Mouse (Mus musculus): ENCODE results near the gene Tnf. TPM values are rescaled to one million over a fixed set of nuclear protein-coding genes. Genes with fewer than 3 reads are reported as not detected.

Gene Tnf
- polyA plus RNA-seq, 1 experiment: 1.8 TPM

GRCm38 (mm10) chr17:35186681-35187080, 15.1 kb downstream of the Tnf start:
- Histone ChIP-seq H3K4me3 (ENCODE audit: low read depth, low read length) (peak overlapping the region; percentile 33), H3K36me3 (ENCODE audit: control insufficient read depth, insufficient read depth, low read length) (no peaks in the 10 kb centered on the region), H3K4me1 (ENCODE audit: control insufficient read depth, insufficient read depth, insufficient read length, low read length) (no peaks in the 10 kb centered on the region; the same call in none of the 2 replicates), H3K27me3 (ENCODE audit: control insufficient read depth, insufficient read depth, low read length) (no peaks in the 10 kb centered on the region), H3K27ac (ENCODE audit: insufficient read depth, low read depth, low read length) (peak overlapping the region; percentile 19; the same call in 1 of the 2 replicates)
- TF ChIP-seq POLR2A (IDR thresholded peaks at IDR 0.05; ENCODE audit: low read depth, low read length) (no peak; the same call in 1 of the 2 replicates), CTCF (IDR thresholded peaks at IDR 0.05; ENCODE audit: extremely low read depth, insufficient read length, insufficient replicate concordance, low read depth, low read length) (no peak)
- 6% methylated on average over 4 of the region's 4 CpGs for WGBS

GRCm38 (mm10) chr17:35185639-35186611, 15.9 kb downstream of the Tnf start:
- no peaks in the 10 kb centered on the region; the same call in none of the 2 replicates for H3K4me1 ChIP-seq (ENCODE audit: control insufficient read depth, insufficient read depth, insufficient read length, low read length)
- 3% methylated on average over 18 of the region's 18 CpGs for WGBS

GRCm38 (mm10) chr17:35180093-35180492, 21.7 kb downstream of the Tnf start:
- Histone ChIP-seq H3K27ac (ENCODE audit: insufficient read depth, low read depth, low read length) (no peak overlapping the region), H3K36me3 (ENCODE audit: control insufficient read depth, insufficient read depth, low read length) (no peaks in the 10 kb centered on the region), H3K4me1 (ENCODE audit: control insufficient read depth, insufficient read depth, insufficient read length, low read length) (no peaks in the 10 kb centered on the region), H3K4me3 (ENCODE audit: low read depth, low read length) (no peak overlapping the region), H3K27me3 (ENCODE audit: control insufficient read depth, insufficient read depth, low read length) (no peaks in the 10 kb centered on the region)
- TF ChIP-seq CTCF (IDR thresholded peaks at IDR 0.05; ENCODE audit: extremely low read depth, insufficient read length, insufficient replicate concordance, low read depth, low read length) (no peak), POLR2A (IDR thresholded peaks at IDR 0.05; ENCODE audit: low read depth, low read length) (no peak)
- 82% methylated on average over 5 of the region's 5 CpGs for WGBS

More at GRCm38 (mm10) chr17:35185639-35186611, 15.9 kb downstream of the Tnf start:
- Histone ChIP-seq H3K27ac (ENCODE audit: insufficient read depth, low read depth, low read length) (peak overlapping the region; percentile 68), H3K27me3 (ENCODE audit: control insufficient read depth, insufficient read depth, low read length) (no peaks in the 10 kb centered on the region), H3K4me3 (ENCODE audit: low read depth, low read length) (peak overlapping the region; percentile 33), H3K36me3 (ENCODE audit: control insufficient read depth, insufficient read depth, low read length) (no peaks in the 10 kb centered on the region)
- TF ChIP-seq POLR2A (IDR thresholded peaks at IDR 0.05; ENCODE audit: low read depth, low read length): no peak
- TF ChIP-seq CTCF (IDR thresholded peaks at IDR 0.05; ENCODE audit: extremely low read depth, insufficient read length, insufficient replicate concordance, low read depth, low read length): no peak

- H3K4me1 ChIP-seq (ENCODE audit: control insufficient read depth, insufficient read depth, insufficient read length, low read length): peaks cover 8% of the 10 kb centered on the region
- WGBS: 18% methylated on average over 5 of the region's 5 CpGs
- TF ChIP-seq CTCF (IDR thresholded peaks at IDR 0.05; ENCODE audit: extremely low read depth, insufficient read length, insufficient replicate concordance, low read depth, low read length): peak; percentile 93
- no peak for TF ChIP-seq POLR2A (IDR thresholded peaks at IDR 0.05; ENCODE audit: low read depth, low read length)
- no peak overlapping the region for H3K27ac ChIP-seq (ENCODE audit: insufficient read depth, low read depth, low read length)
- no peaks in the 10 kb centered on the region for H3K36me3 ChIP-seq (ENCODE audit: control insufficient read depth, insufficient read depth, low read length)
- no peak overlapping the region for H3K4me3 ChIP-seq (ENCODE audit: low read depth, low read length)
- no peaks in the 10 kb centered on the region for H3K27me3 ChIP-seq (ENCODE audit: control insufficient read depth, insufficient read depth, low read length)
Measured at GRCm38 (mm10) chr17:35178528-35178927, 23.3 kb downstream of the Tnf start.

GRCm38 (mm10) chr17:35175968-35176367, 25.8 kb downstream of the Tnf start, which contains the start of gene Aif1:
Gene Aif1 (minus strand): TSS chr17:35176068.
- H3K4me3 ChIP-seq (ENCODE audit: low read depth, low read length): no peak within 1 kb of the TSS
- H3K36me3 ChIP-seq (ENCODE audit: control insufficient read depth, insufficient read depth, low read length): no peaks in the 10 kb centered on the region
- H3K27me3 ChIP-seq (ENCODE audit: control insufficient read depth, insufficient read depth, low read length): no peaks in the 10 kb centered on the region
- H3K4me1 ChIP-seq (ENCODE audit: control insufficient read depth, insufficient read depth, insufficient read length, low read length): peaks cover 18% of the 10 kb centered on the region
- WGBS: 60% methylated on average over 2 of the region's 2 CpGs
- TF ChIP-seq POLR2A (IDR thresholded peaks at IDR 0.05; ENCODE audit: low read depth, low read length) (no peak), CTCF (IDR thresholded peaks at IDR 0.05; ENCODE audit: extremely low read depth, insufficient read length, insufficient replicate concordance, low read depth, low read length) (no peak)
- H3K27ac ChIP-seq (ENCODE audit: insufficient read depth, low read depth, low read length): peak within 1 kb of the TSS; percentile 20; the same call in 1 of the 2 replicates

- no peak for TF ChIP-seq CTCF (IDR thresholded peaks at IDR 0.05; ENCODE audit: extremely low read depth, insufficient read length, insufficient replicate concordance, low read depth, low read length)
- TF ChIP-seq POLR2A (IDR thresholded peaks at IDR 0.05; ENCODE audit: low read depth, low read length): no peak
- Histone ChIP-seq H3K4me1 (ENCODE audit: control insufficient read depth, insufficient read depth, insufficient read length, low read length) (peaks cover 18% of the 10 kb centered on the region), H3K27ac (ENCODE audit: insufficient read depth, low read depth, low read length) (no peak overlapping the region), H3K4me3 (ENCODE audit: low read depth, low read length) (no peak overlapping the region), H3K36me3 (ENCODE audit: control insufficient read depth, insufficient read depth, low read length) (no peaks in the 10 kb centered on the region), H3K27me3 (ENCODE audit: control insufficient read depth, insufficient read depth, low read length) (no peaks in the 10 kb centered on the region)
- 75% methylated on average over 6 of the region's 6 CpGs for WGBS
Measured at GRCm38 (mm10) chr17:35175382-35175781, 26.4 kb downstream of the Tnf start.

Measured in small intestine, adult 2 months (tissue).